Mouse (Mus musculus) testis, adult 2 months (tissue): ENCODE data around the gene Tpk1.

Source experiments
- CTCF ChIP-seq: fragments of 200-500 bp; IDR thresholded peaks from 2 replicates; pipeline ENCODE4 v1.5.1; 2012; ENCODE audit warnings: low read depth, mild to moderate bottlenecking, inconsistent platforms, low read length, moderate library complexity; ENCODE audit not compliant: control insufficient read depth, insufficient read depth, insufficient replicate concordance
- POLR2A ChIP-seq: fragments of 200-500 bp; IDR thresholded peaks from 2 replicates; pipeline ENCODE4 v1.6.1; 2012; ENCODE audit warnings: low read depth, mild to moderate bottlenecking, inconsistent platforms, low read length, moderate library complexity; ENCODE audit not compliant: control insufficient read depth

- TF ChIP-seq POLR2A (no peak), CTCF (no peak)
Observed at GRCm38 (mm10) chr6:43633308-43633963, 32.6 kb downstream of the Tpk1 start.
